Mouse (Mus musculus) forebrain, embryonic 13.5 days (tissue): ENCODE results near the gene Nucb1. TPM values are rescaled to one million over a fixed set of nuclear protein-coding genes. Genes with fewer than 3 reads are reported as not detected.
"Not testable (repeated sequence)": the region's sequence is repeated elsewhere in the genome, so short reads cannot be mapped to it uniquely, and the experiment has no call there.

ENCODE experiments used
- ATAC-seq: fragments of 200-750 bp; cut with Nextera tagmentation; 2 replicates; pipeline ENCODE4 v1.8.0; 2017
- H3K27ac ChIP-seq: fragments of 300-500 bp; sonication (generic); 2 replicates; pipeline ENCODE4 v1.5.1; 2015; ENCODE audit warnings: inconsistent platforms, mild to moderate bottlenecking, moderate library complexity
- H3K27me3 ChIP-seq: fragments of 300-500 bp; sonication (generic); 2 replicates; pipeline ENCODE4 v1.6.1; 2015; ENCODE audit warnings: mild to moderate bottlenecking, inconsistent platforms
- H3K36me3 ChIP-seq: fragments of 300-500 bp; sonication (generic); 2 replicates; pipeline ENCODE4 v1.6.1; 2015; ENCODE audit warnings: mild to moderate bottlenecking, inconsistent platforms; ENCODE audit not compliant: poor library complexity, severe bottlenecking
- H3K4me1 ChIP-seq: fragments of 300-500 bp; sonication (generic); 2 replicates; pipeline ENCODE4 v1.6.1; 2015; ENCODE audit warnings: inconsistent platforms
- H3K4me2 ChIP-seq: fragments of 300-500 bp; sonication (generic); 2 replicates; pipeline ENCODE4 v1.6.1; 2015; ENCODE audit warnings: inconsistent platforms, mild to moderate bottlenecking, moderate library complexity
- H3K4me3 ChIP-seq: fragments of 300-500 bp; sonication (generic); 2 replicates; pipeline ENCODE4 v1.5.1; 2015; ENCODE audit warnings: mild to moderate bottlenecking, inconsistent platforms
- H3K9ac ChIP-seq: fragments of 300-500 bp; sonication (generic); 2 replicates; pipeline ENCODE4 v1.6.1; 2015; ENCODE audit warnings: mild to moderate bottlenecking, inconsistent platforms
- H3K9me3 ChIP-seq: fragments of 300-500 bp; sonication (generic); replicated peaks from 2 replicates; pipeline ENCODE4 v1.6.1; 2016; ENCODE audit warnings: inconsistent platforms
- WGBS: fragments of 180-500 bp; shearing (Covaris S2); methylation state at CpG from one replicate; pipeline ENCODE4 v1.1.7; 2015; 5-methylcytosine and 5-hydroxymethylcytosine counted together
- polyA plus RNA-seq: library from polyadenylated mRNA; unstranded; fragments of >200 nt; fragmentation: Nextera tagmentation; extraction: Ambion mirVana; gene quantifications from 2 replicates; pipeline ENCODE4 v1.2.1, GENCODE M21; 2015

Nucb1 gene
- polyA plus RNA-seq, 1 experiment from 2014 or later: 73.2 TPM

DNA sequence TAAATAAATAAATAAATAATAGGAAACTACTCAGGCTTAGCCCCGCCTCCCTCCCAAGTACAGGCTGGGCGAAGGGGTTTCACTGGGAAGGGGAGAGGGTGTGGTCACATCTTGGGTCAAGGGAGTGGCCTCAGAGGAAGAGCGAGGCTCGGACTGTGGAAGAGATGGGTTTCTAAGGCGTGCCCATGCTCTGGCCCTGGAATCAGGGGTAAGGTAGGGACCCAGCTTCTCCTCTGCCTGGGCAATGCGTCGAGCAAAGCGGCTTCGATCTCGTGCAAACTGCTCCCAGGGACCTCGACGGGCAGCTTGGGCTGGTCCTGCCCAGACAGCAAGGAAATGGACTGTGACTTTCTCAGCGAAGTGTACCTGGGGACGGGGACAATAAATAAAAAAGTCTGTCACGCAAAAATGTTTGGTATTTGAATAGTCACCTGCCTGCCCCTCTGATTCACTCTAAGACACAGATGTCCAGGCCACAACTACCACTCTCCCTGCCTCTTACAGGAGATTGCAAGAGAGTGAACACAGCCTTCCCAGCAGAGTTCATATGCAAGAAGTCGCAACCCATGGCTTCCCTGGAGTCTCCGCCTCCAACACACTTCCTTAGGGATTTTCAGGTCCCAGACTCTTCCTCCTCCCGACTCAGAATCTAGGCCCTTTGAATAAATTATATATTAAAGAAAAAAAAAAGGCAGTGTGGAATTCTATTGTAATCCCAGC, 12.9 kb upstream of the Nucb1 start:
- peaks cover 3% of the 10 kb centered on the region; the same call in 1 of the 2 replicates for H3K36me3 ChIP-seq
- no peak overlapping the region for H3K27ac ChIP-seq
- H3K4me2 ChIP-seq: no peak overlapping the region
- H3K27me3 ChIP-seq: no peaks in the 10 kb centered on the region
- H3K9ac ChIP-seq: peak overlapping the region; percentile 21; the same call in 1 of the 2 replicates
- ATAC-seq: no peak
- 79% methylated on average over 18 of the region's 18 CpGs for WGBS
- no peak overlapping the region for H3K4me3 ChIP-seq
- peaks cover 33% of the 10 kb centered on the region for H3K4me1 ChIP-seq
- H3K9me3 ChIP-seq: no peaks in the 10 kb centered on the region

DNA sequence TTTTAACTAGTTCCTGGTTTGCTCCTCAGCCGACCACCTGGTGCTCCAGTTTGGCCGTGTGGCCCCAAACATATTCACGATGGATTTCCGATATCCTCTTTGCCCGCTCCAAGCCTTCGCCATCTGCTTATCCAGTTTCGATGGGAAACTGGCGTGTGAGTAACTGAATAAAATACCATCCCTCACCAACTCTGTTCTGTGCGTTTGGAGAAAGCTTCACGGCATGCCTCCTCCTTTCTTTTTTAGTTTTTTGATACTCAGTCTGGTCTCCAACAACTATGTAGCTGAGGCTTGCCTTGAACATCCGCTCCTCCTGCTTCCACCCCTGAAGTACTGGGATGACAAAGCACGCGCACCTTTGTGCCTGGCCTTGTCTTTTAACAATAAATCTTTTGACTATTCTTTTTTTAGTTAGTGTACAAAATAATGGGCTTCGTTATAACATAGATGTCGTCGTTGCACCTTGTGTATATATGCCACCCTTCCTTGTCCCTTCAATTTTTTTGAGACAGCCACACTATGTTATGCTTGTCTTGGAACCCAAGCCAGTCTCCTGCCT, 12.1 kb upstream of the Nucb1 start:
- 58% methylated on average over 16 of the region's 16 CpGs for WGBS
- Histone ChIP-seq H3K9ac (0 out of 2 replicates have a peak overlapping the region, but pooled peaks have one; percentile 70), H3K4me2 (peak overlapping the region; percentile 61), H3K4me3 (peak overlapping the region; percentile 54), H3K27ac (no peak overlapping the region; the same call in 1 of the 2 replicates), H3K4me1 (peaks cover 33% of the 10 kb centered on the region), H3K27me3 (no peaks in the 10 kb centered on the region), H3K9me3 (no peaks in the 10 kb centered on the region), H3K36me3 (peaks cover 3% of the 10 kb centered on the region; the same call in 1 of the 2 replicates)
- 0 out of 2 replicates have a peak, but pooled peaks have one; percentile 1 for ATAC-seq

- no peaks in the 10 kb centered on the region for H3K9me3 ChIP-seq
- H3K27ac ChIP-seq: peak overlapping the region; percentile 82
- H3K4me2 ChIP-seq: peak overlapping the region; percentile 61
- H3K36me3 ChIP-seq: peaks cover 3% of the 10 kb centered on the region; the same call in 1 of the 2 replicates
- ATAC-seq: peak; percentile 92
- no peaks in the 10 kb centered on the region for H3K27me3 ChIP-seq
- H3K4me3 ChIP-seq: peak overlapping the region; percentile 54
- 0% methylated on average over 28 of the region's 28 CpGs for WGBS
- peaks cover 33% of the 10 kb centered on the region for H3K4me1 ChIP-seq
- H3K9ac ChIP-seq: peak overlapping the region; percentile 70
Measured at GRCm38 (mm10) chr7:45521728-45522184, 11.6 kb upstream of the Nucb1 start.

GRCm38 (mm10) chr7:45520605-45521004, 10.4 kb upstream of the Nucb1 start:
- H3K27me3 ChIP-seq: no peaks in the 10 kb centered on the region
- H3K9me3 ChIP-seq: no peaks in the 10 kb centered on the region
- H3K4me1 ChIP-seq: peaks cover 31% of the 10 kb centered on the region
- no peak overlapping the region for H3K4me3 ChIP-seq
- no peak overlapping the region for H3K27ac ChIP-seq
- 0 out of 2 replicates have a peak overlapping the region, but pooled peaks have one; percentile 61 for H3K4me2 ChIP-seq
- H3K36me3 ChIP-seq: peaks cover 3% of the 10 kb centered on the region; the same call in 1 of the 2 replicates
- WGBS: 96% methylated on average over 7 of the region's 7 CpGs
- ATAC-seq: no peak
- no peak overlapping the region for H3K9ac ChIP-seq

DNA sequence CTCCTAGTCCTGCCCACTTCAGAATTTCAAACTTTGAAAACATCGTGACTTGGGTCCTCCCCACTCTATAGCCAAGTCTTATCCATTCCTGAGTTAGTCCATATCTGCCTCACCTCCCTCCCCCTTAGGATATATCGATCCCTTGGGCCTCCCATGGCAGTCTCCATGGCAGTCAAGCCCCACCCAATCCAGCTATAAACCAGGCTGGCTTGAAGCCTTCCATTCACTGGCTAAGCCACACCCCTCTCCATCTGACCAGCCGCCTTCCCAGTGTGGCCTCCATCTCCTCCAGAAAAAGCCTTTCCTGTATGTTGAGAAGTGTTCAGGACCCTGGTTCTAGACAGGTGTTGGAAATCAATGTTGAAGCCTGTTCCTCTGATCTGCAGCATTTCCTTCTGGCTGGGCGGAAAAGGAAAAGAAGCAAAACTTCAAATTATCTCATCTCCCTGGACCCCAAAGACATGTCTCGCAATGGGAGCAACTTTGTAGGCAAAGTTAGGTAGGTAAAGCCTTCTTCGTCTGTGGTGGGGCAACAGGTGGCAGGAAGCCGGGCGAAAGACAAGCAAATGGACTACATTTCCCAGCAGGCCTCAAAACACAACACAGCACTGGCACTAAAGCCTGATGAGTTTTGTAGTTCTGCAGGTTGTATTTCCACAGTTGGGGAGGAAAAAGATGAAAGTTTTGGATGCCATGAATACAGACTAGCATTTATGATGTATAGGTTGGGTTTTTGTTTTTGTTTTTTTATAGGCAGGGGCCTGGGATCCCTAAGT, 9.3 kb upstream of the Nucb1 start:
- WGBS: 83% methylated on average over 8 of the region's 8 CpGs
- Histone ChIP-seq H3K36me3 (peaks cover 3% of the 10 kb centered on the region; the same call in 1 of the 2 replicates), H3K4me2 (no peak overlapping the region), H3K9me3 (no peaks in the 10 kb centered on the region), H3K27ac (no peak overlapping the region), H3K4me1 (peaks cover 20% of the 10 kb centered on the region), H3K9ac (no peak overlapping the region), H3K27me3 (no peaks in the 10 kb centered on the region), H3K4me3 (no peak overlapping the region)
- ATAC-seq: no peak

DNA sequence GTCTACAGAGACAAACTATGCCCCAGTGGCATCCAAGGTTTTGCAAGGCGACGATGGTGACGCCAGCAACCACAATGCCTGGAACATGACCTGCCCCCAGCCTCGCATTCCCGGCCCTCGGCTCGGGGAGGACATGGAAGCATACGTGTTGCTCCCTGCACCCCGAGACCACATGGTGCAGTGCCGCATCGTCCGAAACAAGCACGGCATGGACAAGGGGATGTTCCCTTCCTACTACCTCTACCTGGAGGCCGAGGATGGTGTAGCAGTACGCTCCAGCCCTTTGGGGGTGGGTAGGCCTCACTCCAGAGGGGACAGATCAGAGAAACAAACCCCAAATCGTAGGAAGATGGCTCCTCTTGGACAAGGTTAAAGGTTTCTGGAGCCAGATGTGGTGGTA, 8.4 kb upstream of the Nucb1 start:
- H3K27me3 ChIP-seq: no peaks in the 10 kb centered on the region
- ATAC-seq: no peak
- no peak overlapping the region for H3K27ac ChIP-seq
- no peak overlapping the region for H3K9ac ChIP-seq
- 91% methylated on average over 16 of the region's 16 CpGs for WGBS
- no peaks in the 10 kb centered on the region for H3K9me3 ChIP-seq
- no peak overlapping the region for H3K4me2 ChIP-seq
- no peak overlapping the region for H3K4me3 ChIP-seq
- H3K4me1 ChIP-seq: peaks cover 14% of the 10 kb centered on the region
- H3K36me3 ChIP-seq: no peaks in the 10 kb centered on the region

GRCm38 (mm10) chr7:45516846-45517245, 6.6 kb upstream of the Nucb1 start:
- not testable (repeated sequence) for ATAC-seq, H3K36me3 ChIP-seq, H3K27me3 ChIP-seq, H3K27ac ChIP-seq, H3K9me3 ChIP-seq, H3K4me3 ChIP-seq, H3K9ac ChIP-seq, H3K4me2 ChIP-seq, H3K4me1 ChIP-seq
- whole genome bisulfite sequencing: 74% methylated on average over 5 of the region's 5 CpGs

- WGBS: 28% methylated on average over 16 of the region's 16 CpGs
- H3K27me3 ChIP-seq: no peaks in the 10 kb centered on the region
- H3K4me2 ChIP-seq: no peak overlapping the region
Measured at GRCm38 (mm10) chr7:45515436-45515835, 5.2 kb upstream of the Nucb1 start.

GRCm38 (mm10) chr7:45514411-45514810, 4.2 kb upstream of the Nucb1 start:
- H3K9ac ChIP-seq: no peak overlapping the region
- no peak overlapping the region for H3K27ac ChIP-seq
- H3K9me3 ChIP-seq: no peaks in the 10 kb centered on the region
- no peak overlapping the region for H3K4me2 ChIP-seq
- H3K27me3 ChIP-seq: no peaks in the 10 kb centered on the region
- 86% methylated on average over 7 of the region's 7 CpGs for WGBS
- H3K4me3 ChIP-seq: no peak overlapping the region
- peaks cover 3% of the 10 kb centered on the region for H3K4me1 ChIP-seq
- no peaks in the 10 kb centered on the region for H3K36me3 ChIP-seq
- no peak for ATAC-seq

More at GRCm38 (mm10) chr7:45515436-45515835, 5.2 kb upstream of the Nucb1 start:
- H3K4me3 ChIP-seq: no peak overlapping the region
- H3K36me3 ChIP-seq: no peaks in the 10 kb centered on the region
- H3K4me1 ChIP-seq: no peaks in the 10 kb centered on the region
- H3K27ac ChIP-seq: no peak overlapping the region
- no peaks in the 10 kb centered on the region for H3K9me3 ChIP-seq
- ATAC-seq: no peak
- no peak overlapping the region for H3K9ac ChIP-seq

GRCm38 (mm10) chr7:45509181-45509882, 874 bp downstream of the Nucb1 start:
- H3K27ac ChIP-seq: no peak overlapping the region
- peaks cover 23% of the 10 kb centered on the region for H3K36me3 ChIP-seq
- peaks cover 15% of the 10 kb centered on the region for H3K4me1 ChIP-seq
- H3K27me3 ChIP-seq: no peaks in the 10 kb centered on the region
- no peaks in the 10 kb centered on the region for H3K9me3 ChIP-seq
- H3K4me2 ChIP-seq: peak overlapping the region; percentile 88
- peak overlapping the region; percentile 88 for H3K9ac ChIP-seq
- WGBS: 42% methylated on average over 19 of the region's 19 CpGs
- ATAC-seq: peak; percentile 16; the same call in 1 of the 2 replicates
- H3K4me3 ChIP-seq: peak overlapping the region; percentile 72

GRCm38 (mm10) chr7:45508561-45508960, 1.6 kb downstream of the Nucb1 start:
- peak overlapping the region; percentile 88; the same call in 1 of the 2 replicates for H3K4me2 ChIP-seq

More at GRCm38 (mm10) chr7:45508561-45508960, 1.6 kb downstream of the Nucb1 start:
- 89% methylated on average over 6 of the region's 6 CpGs for WGBS
- Histone ChIP-seq H3K36me3 (peaks cover 24% of the 10 kb centered on the region), H3K9ac (0 out of 2 replicates have a peak overlapping the region, but pooled peaks have one; percentile 88), H3K27me3 (no peaks in the 10 kb centered on the region), H3K9me3 (no peaks in the 10 kb centered on the region), H3K27ac (no peak overlapping the region), H3K4me1 (peaks cover 15% of the 10 kb centered on the region), H3K4me3 (peak overlapping the region; percentile 72; the same call in 1 of the 2 replicates)
- no peak for ATAC-seq
